Comparison of ENCODE assay signal across 8 mouse cellular contexts in the genomic region with DNA sequence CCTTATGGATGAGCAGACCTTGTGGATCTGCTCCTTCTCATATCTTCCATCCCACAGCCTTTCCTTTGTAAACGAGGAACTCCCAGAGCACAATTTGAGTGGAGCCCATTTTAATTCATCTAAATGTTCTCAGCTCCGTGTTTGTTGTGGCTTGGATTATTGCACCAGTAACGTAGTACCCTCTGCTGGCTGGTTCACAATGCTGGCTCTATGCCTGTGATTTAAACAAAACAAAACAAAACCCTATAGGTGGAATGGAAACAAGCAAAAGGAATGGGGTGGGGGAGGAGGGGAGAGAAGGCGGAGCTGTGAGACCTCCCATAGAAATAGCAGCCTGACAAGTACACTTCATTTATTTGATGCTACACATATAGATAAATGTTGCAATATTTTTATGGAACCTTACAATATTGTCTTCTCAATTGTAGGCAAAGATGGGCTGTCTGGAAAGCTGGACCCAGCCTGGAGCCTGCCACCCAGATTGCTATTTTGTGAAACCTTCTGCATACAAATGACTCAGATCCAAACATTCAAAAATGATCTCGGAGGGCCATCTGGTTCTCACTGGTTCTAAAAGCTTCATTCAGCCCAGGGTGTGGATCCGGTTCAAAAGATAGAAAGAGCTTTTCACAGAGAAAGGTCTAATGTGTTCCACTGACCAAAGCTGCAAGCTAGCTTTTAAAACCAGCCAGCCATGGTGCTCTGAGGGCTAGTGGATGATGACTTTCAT.
DNase-seq lines count a peak whose midpoint lies in the region; ATAC-seq lines count a peak whose summit lies in the region.

No protein-coding gene starts in this region.

- no peak for ATAC-seq in cerebellum, adult (ENCODE audit: insufficient number of reproducible peaks, low FRiP score, low TSS enrichment)

- peak; percentile 15 for DNase-seq in cerebellum, adult 9-11 months
- DNase-seq in right cerebral cortex, adult 18-20 months: peak; percentile 63
- DNase-seq in right cerebral cortex, postnatal 4 days: no peak
- DNase-seq in left cerebral cortex, adult 11 months (ENCODE audit: low spot score): peak; percentile 39
- DNase-seq in telencephalon, adult 2 months (ENCODE audit: low read depth, low spot score): peak; percentile 73
- DNase-seq in spleen, postnatal 4 days (ENCODE audit: low spot score in 2 of 2): no peak
- DNase-seq in adrenal gland, postnatal 4 days (ENCODE audit: low spot score in 2 of 2): no peak

Comparison
In these comparisons a context has a peak if more than half of its experiments do, and no peak if none do; other contexts are left out.
1. DNase-seq: peak in cerebellum, adult 9-11 months (single experiment), right cerebral cortex, adult 18-20 months (single experiment), left cerebral cortex, adult 11 months (single experiment) and telencephalon, adult 2 months (single experiment); none in right cerebral cortex, postnatal 4 days (single experiment), spleen, postnatal 4 days (0 of 2) and adrenal gland, postnatal 4 days (0 of 2).